Mouse (Mus musculus): ENCODE measurements around the gene Commd8.

GRCm38 (mm10) chr5:72172675-72173074 is 4.7 kb upstream of the Commd8 start:
- TF ChIP-seq CTCF (IDR thresholded peaks at IDR 0.05; ENCODE audit: control insufficient read depth, insufficient read depth, low read length): no peak
- TF ChIP-seq POLR2A (IDR thresholded peaks at IDR 0.05; ENCODE audit: borderline replicate concordance, control insufficient read depth, low read depth, low read length): no peak
